Mouse (Mus musculus): ENCODE data around the gene Utp4. TPM values are rescaled to one million over a fixed set of nuclear protein-coding genes. Genes with fewer than 3 reads are reported as not detected.

The Utp4 gene
- polyA plus RNA-seq, 1 experiment from 2014 or later, result 42.2 TPM

DNA sequence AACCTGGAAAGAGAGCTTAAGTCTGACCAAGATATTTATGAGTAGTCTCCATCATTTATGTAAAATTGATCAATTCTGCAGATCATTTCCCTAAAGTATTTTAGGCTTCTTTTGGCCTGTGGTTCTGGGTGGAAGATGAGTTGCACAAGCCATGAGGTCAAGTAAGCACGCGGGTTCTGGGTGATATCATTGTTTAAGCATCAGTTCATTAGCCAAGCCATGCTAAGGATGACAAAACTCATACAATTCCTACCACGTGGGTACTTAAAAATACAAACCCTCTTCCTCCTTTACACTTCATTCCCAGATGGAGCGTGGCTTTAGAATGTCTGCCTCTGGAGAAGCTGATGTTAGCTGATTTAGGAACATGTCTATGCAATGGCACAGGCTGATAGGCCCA is 60.1 kb downstream of the Utp4 start:
- Histone ChIP-seq H3K4me3 (no peak overlapping the region), H3K9ac (no peak overlapping the region), H3K36me3 (no peaks in the 10 kb centered on the region), H3K4me1 (replicated peaks) (no peaks in the 10 kb centered on the region), H3K4me2 (no peak overlapping the region), H3K27me3 (no peaks in the 10 kb centered on the region), H3K27ac (replicated peaks) (no peak overlapping the region), H3K9me3 (no peaks in the 10 kb centered on the region)
- ATAC-seq (ENCODE audit: low read depth), result no peak
- WGBS, result 82% methylated on average over 4 of the region's 4 CpGs

DNA sequence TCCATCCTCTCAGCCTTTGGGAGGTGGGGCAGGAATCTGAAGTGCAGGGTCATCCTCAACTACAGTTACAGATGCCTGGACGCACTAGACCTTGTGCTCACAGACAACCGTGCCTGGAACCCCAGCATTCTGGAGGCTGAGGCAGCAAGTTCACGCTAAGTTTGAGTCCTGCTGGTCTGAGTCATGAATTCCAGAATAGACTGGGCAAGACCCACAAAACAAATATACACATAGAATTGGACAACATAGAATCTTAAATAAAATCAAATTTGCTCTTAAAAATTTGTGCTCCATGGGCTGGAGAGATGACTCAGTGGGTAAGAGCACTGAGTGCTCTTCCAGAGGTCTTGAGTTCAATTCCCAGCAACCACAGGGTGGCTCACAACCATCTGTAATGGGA is 63.6 kb downstream of the Utp4 start:
- H3K9ac ChIP-seq, result no peak overlapping the region
- ATAC-seq (ENCODE audit: low read depth), result no peak
- H3K27ac ChIP-seq (replicated peaks), result no peak overlapping the region
- no peak overlapping the region for H3K4me2 ChIP-seq
- WGBS, result 90% methylated on average over 3 of the region's 3 CpGs
- H3K27me3 ChIP-seq, result no peaks in the 10 kb centered on the region
- H3K36me3 ChIP-seq, result no peaks in the 10 kb centered on the region
- H3K4me3 ChIP-seq, result no peak overlapping the region
- no peaks in the 10 kb centered on the region for H3K4me1 ChIP-seq (replicated peaks)
- H3K9me3 ChIP-seq, result no peaks in the 10 kb centered on the region

DNA sequence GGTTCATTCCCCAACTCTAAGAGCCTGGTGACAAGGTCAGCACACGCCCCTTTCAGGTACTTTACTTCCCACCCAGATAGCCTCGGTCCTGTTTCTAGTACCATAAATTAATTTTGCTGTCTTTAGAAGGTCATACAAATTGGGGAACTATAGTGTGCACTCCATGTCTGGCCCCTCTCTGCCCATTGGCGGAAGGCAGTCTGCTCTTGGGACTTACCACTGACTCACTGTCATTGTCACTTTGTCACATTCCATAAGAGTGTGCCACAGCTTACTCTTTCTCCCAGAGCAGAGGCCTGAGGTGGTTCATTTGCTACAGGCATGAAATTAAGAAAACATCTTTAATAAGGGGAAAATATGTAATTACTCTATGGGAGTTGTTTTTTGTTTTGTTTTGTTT is 64.8 kb downstream of the Utp4 start:
- ATAC-seq (ENCODE audit: low read depth), result no peak
- Histone ChIP-seq H3K4me2 (no peak overlapping the region), H3K27ac (replicated peaks) (no peak overlapping the region), H3K36me3 (no peaks in the 10 kb centered on the region), H3K4me3 (no peak overlapping the region), H3K9ac (no peak overlapping the region), H3K9me3 (no peaks in the 10 kb centered on the region), H3K4me1 (replicated peaks) (no peaks in the 10 kb centered on the region), H3K27me3 (no peaks in the 10 kb centered on the region)
- WGBS, result 82% methylated on average over 3 of the region's 3 CpGs

DNA sequence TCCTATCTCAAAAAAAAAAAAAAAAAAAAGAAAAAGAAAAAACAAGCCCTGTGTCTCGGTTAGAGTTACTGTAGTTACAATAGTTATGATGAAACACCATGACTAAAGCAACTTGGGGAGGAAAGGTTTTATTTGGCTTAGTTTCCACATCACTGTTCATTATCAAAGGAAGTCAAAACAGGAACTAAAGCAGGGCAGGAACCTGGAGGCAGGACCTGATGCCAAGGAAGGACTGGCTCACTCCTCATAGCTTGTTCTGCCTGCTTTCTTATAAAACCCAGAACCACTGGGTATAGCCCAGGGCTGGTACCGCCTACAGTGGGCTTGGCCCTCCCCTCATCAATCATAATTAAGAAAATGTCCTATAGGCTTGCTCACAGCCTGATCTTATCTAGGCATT is 66.2 kb downstream of the Utp4 start:
- Histone ChIP-seq H3K4me2 (no peak overlapping the region), H3K9ac (no peak overlapping the region), H3K4me1 (replicated peaks) (no peaks in the 10 kb centered on the region), H3K4me3 (no peak overlapping the region), H3K9me3 (no peaks in the 10 kb centered on the region), H3K36me3 (no peaks in the 10 kb centered on the region), H3K27ac (replicated peaks) (no peak overlapping the region), H3K27me3 (no peaks in the 10 kb centered on the region)
- ATAC-seq (ENCODE audit: low read depth), result no peak
- 89% methylated on average over 2 of the region's 2 CpGs for WGBS

DNA sequence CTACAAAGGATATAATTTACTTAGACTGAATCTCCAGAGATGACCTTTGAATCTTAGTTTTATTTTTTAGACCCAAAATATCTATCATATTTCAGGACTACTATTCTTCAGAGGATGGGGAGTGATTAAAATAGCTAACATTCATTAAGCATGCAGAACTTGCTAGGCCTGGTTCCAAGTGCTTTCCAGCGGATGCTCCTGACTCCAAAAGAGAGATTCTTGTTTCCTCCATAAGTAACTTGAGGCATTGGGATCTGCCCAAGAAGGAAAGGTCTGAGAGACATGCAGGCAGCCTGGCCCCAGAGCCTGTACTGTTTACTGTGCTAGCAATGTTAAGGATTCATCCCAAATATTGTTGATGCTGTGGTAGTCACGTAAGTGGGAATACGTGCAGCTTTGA is 68.9 kb downstream of the Utp4 start:
- H3K9ac ChIP-seq, result no peak overlapping the region
- no peak overlapping the region for H3K4me3 ChIP-seq
- H3K4me2 ChIP-seq, result no peak overlapping the region
- H3K4me1 ChIP-seq (replicated peaks), result no peaks in the 10 kb centered on the region
- ATAC-seq (ENCODE audit: low read depth), result no peak
- 85% methylated on average over 3 of the region's 3 CpGs for WGBS
- no peaks in the 10 kb centered on the region for H3K36me3 ChIP-seq
- H3K9me3 ChIP-seq, result no peaks in the 10 kb centered on the region
- H3K27me3 ChIP-seq, result no peaks in the 10 kb centered on the region
- H3K27ac ChIP-seq (replicated peaks), result no peak overlapping the region

DNA sequence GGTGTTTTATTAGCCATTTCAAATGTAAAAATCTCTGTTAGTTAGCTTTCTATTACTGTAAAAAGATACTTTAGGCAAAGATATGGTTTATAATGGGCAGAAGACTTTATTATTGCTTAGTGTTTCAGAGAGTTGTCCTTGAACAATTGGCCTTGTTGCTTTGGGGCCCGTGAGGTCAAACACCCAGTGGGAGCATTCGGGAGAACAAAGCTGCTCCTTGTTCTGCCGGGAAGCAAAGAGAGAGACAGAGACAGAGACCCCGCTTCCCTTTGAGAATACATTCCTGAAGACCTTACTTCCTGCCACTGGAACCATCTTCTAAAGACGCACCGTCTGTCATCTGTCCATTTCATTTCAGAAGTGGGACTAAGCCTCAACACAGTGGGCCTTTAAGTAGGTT is 69.9 kb downstream of the Utp4 start:
- Histone ChIP-seq H3K9ac (no peak overlapping the region), H3K4me2 (no peak overlapping the region), H3K4me3 (no peak overlapping the region), H3K27me3 (no peaks in the 10 kb centered on the region), H3K36me3 (no peaks in the 10 kb centered on the region), H3K27ac (replicated peaks) (no peak overlapping the region), H3K4me1 (replicated peaks) (no peaks in the 10 kb centered on the region), H3K9me3 (no peaks in the 10 kb centered on the region)
- no peak for ATAC-seq (ENCODE audit: low read depth)
- 19% methylated on average over 6 of the region's 6 CpGs for WGBS

DNA sequence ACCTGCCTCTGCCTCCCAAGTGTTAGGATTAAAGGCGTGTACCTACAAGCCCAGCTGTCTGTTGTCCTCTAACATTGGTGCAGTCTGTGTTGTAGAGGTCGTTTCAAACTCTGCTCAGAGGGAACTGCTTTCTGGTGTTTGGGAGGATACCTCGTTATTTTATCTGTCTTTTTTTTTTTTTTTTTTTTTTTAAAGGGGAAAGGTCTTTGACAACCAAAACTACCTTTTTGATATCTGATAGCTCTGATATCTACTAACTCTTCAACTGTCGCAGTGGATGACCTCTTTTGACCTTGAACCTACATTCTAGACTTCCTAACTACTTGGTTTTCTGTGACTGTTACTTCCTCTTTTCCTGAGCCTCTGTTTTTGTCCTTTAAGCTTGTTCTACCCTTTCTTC is 71.1 kb downstream of the Utp4 start:
- WGBS, result 82% methylated on average over 4 of the region's 4 CpGs
- Histone ChIP-seq H3K27me3 (no peaks in the 10 kb centered on the region), H3K4me1 (replicated peaks) (no peaks in the 10 kb centered on the region), H3K36me3 (no peaks in the 10 kb centered on the region), H3K9ac (no peak overlapping the region), H3K27ac (replicated peaks) (no peak overlapping the region), H3K4me2 (no peak overlapping the region), H3K4me3 (no peak overlapping the region), H3K9me3 (no peaks in the 10 kb centered on the region)
- no peak for ATAC-seq (ENCODE audit: low read depth)

DNA sequence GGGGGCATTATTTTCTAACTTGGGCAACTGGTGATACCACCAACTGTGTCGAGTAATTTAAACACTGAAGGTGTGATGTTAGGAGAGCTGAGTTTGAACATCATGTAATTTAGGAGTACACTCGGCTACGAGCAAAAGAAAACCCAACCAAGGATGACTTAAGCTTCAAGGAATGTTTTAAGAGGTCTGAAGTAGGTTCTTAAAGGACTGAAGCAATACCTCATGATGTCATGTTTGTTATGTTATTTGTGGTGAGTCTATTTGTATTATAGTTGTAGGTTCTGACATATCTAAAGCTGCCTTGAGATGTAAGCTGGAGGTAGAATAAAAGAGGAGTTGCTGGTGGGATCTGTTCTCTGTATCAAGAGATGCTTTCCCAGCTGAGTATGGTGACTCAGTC is 76.5 kb downstream of the Utp4 start:
- 88% methylated on average over 3 of the region's 3 CpGs for WGBS
- Histone ChIP-seq H3K9ac (no peak overlapping the region), H3K4me3 (no peak overlapping the region), H3K36me3 (no peaks in the 10 kb centered on the region), H3K4me1 (replicated peaks) (no peaks in the 10 kb centered on the region), H3K27ac (replicated peaks) (no peak overlapping the region), H3K9me3 (no peaks in the 10 kb centered on the region), H3K4me2 (no peak overlapping the region), H3K27me3 (peaks cover 3% of the 10 kb centered on the region; the same call in 1 of the 2 replicates)
- no peak for ATAC-seq (ENCODE audit: low read depth)

DNA sequence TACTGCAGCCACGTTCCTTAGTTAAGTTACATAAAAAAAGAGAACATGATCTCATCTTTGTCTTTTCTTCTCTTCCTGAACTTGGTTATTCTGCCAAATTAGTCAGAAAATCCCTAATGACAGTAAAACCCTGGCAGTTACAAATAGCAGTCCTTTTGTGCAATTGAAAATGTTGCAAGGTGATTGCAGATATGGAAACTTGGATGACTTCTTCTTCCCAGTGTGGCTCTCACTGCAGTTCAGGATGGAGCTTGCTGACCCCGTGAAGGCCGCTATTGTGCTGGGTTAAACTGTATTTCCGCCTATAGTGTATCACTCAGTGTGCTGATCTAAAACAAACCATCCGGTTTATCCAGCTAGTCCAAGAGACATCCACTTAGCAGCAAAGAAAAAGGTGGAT is 78.5 kb downstream of the Utp4 start:
- H3K4me3 ChIP-seq, result no peak overlapping the region
- 69% methylated on average over 5 of the region's 5 CpGs for WGBS
- no peak overlapping the region for H3K9ac ChIP-seq
- H3K27me3 ChIP-seq, result peaks cover 19% of the 10 kb centered on the region
- H3K9me3 ChIP-seq, result no peaks in the 10 kb centered on the region
- H3K27ac ChIP-seq (replicated peaks), result no peak overlapping the region
- ATAC-seq (ENCODE audit: low read depth), result no peak
- no peak overlapping the region for H3K4me2 ChIP-seq
- no peaks in the 10 kb centered on the region for H3K4me1 ChIP-seq (replicated peaks)
- no peaks in the 10 kb centered on the region for H3K36me3 ChIP-seq

Other genes starting within 250 kb of the Utp4 start
- 5.8 and 6.0 TPM in 2 replicates for gene Tango6, start 210.6 kb upstream of the Utp4 start, polyA plus RNA-seq (2015; fragmentation: Nextera tagmentation; extraction: Ambion mirVana)
- 0.47 and 0.74 TPM in 2 replicates for gene Has3, start 23.4 kb upstream of the Utp4 start, polyA plus RNA-seq (2015; fragmentation: Nextera tagmentation; extraction: Ambion mirVana)
- 7.1 and 8.0 TPM in 2 replicates for gene Sntb2, start 42.1 kb downstream of the Utp4 start, polyA plus RNA-seq (2015; fragmentation: Nextera tagmentation; extraction: Ambion mirVana)
- gene Vps4a, start 137.6 kb downstream of the Utp4 start, polyA plus RNA-seq (2015; fragmentation: Nextera tagmentation; extraction: Ambion mirVana), result 131 and 139 TPM in 2 replicates
- gene Pdf, start 155.0 kb downstream of the Utp4 start, polyA plus RNA-seq (2015; fragmentation: Nextera tagmentation; extraction: Ambion mirVana), result 37.5 and 45.3 TPM in 2 replicates
- gene Cog8, start 163.1 kb downstream of the Utp4 start, polyA plus RNA-seq (2015; fragmentation: Nextera tagmentation; extraction: Ambion mirVana), result 42.4 TPM in 2 replicates
- 61.4 and 75.9 TPM in 2 replicates for gene Nip7, start 163.2 kb downstream of the Utp4 start, polyA plus RNA-seq (2015; fragmentation: Nextera tagmentation; extraction: Ambion mirVana)
- gene Tmed6, start 172.0 kb downstream of the Utp4 start, polyA plus RNA-seq (2015; fragmentation: Nextera tagmentation; extraction: Ambion mirVana), result not detected in 2 replicates
- gene Terf2, start 202.9 kb downstream of the Utp4 start, polyA plus RNA-seq (2015; fragmentation: Nextera tagmentation; extraction: Ambion mirVana), result 23.3 and 25.5 TPM in 2 replicates

Measured in neural tube, embryonic 13.5 days (tissue).